Mouse (Mus musculus) G1E (cell line): ENCODE measurements around the gene Acox3.

Experiments
- CTCF ChIP-seq: IDR thresholded peaks from 2 replicates; pipeline ENCODE4 v1.5.1; 2012; ENCODE audit warnings: low read depth, low read length, inconsistent platforms, mixed read lengths
- GATA1 ChIP-seq: IDR thresholded peaks from 2 replicates; pipeline ENCODE4 v1.6.1; 2012; ENCODE audit warnings: borderline replicate concordance, low read length, inconsistent platforms, mixed read lengths
- GATA2 ChIP-seq: IDR thresholded peaks from 2 replicates; pipeline ENCODE4 v1.6.1; 2012; ENCODE audit warnings: low read depth, low read length, inconsistent platforms, borderline replicate concordance
- POLR2AphosphoS5 ChIP-seq: IDR thresholded peaks from 2 replicates; pipeline ENCODE4 v1.6.1; 2012; ENCODE audit warnings: low read depth, low read length, inconsistent platforms; ENCODE audit not compliant: insufficient replicate concordance
- TAL1 ChIP-seq: conservative IDR thresholded peaks from 2 replicates; pipeline ENCODE4 v1.6.1; 2012; ENCODE audit warnings: low read depth, low read length, inconsistent platforms, mixed read lengths

DNA sequence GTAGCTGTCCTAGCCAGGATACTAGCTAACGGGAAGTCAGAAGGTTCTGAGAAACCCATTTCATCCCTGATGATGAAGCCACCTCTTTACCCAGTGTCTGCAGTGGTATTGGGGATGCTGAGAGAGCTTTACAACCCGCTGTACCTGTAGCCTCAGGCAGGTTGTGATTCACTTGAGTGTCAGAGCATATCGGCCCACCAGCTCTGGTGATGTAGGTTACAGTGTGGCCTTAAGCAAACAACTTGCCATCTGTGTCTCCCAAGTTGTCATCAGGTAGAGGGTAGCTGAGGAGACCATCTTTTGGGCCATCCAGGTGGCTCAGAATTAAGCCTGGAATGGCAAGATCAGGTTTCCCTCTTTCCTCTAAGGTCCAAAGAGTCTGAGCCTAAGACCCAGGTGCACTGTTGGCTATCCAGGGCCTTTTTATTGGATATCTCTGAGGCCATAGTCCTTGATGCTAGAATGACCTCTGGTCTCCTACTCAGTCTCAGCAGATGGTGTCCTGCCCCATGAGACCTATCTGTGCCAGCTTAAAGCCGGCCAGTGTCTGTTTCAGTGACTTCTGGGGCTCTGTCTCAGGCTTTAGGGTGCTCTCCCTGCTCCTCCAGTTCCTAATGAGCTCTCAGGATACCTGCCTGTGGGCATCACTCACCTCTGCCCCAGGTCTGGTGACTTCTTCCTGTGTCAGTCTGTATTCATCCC is 29.9 kb upstream of the Acox3 start:
- TF ChIP-seq CTCF (no peak), POLR2AphosphoS5 (no peak), TAL1 (no peak), GATA1 (no peak), GATA2 (no peak)
